Mouse (Mus musculus) gastrocnemius, postnatal 36 days (tissue): ENCODE data around the gene Lrrc55. TPM values are rescaled to one million over a fixed set of nuclear protein-coding genes. Genes with fewer than 3 reads are reported as not detected.
A peak's percentile ranks its signal among the peaks of the same experiment; 100 is the strongest.

ENCODE experiments used
- DNase-seq, 2 experiments: peaks; one replicate each; pipeline ENCODE4 v3.0.0; 2022
- intact Hi-C: fragments of 180-260 bp; cut with DNase I; formaldehyde crosslinking; loops from one replicate; pipeline ENCODE4 v1.15.1; 2025
- total RNA-seq, 2 experiments: library from RNA; stranded (reverse); gene quantifications; 2 replicates each; pipeline ENCODE4 v1.2.3; 2021

Lrrc55 gene
- total RNA-seq, 2 experiments from 2014 or later: 0.76 to 1.5 TPM

DNA sequence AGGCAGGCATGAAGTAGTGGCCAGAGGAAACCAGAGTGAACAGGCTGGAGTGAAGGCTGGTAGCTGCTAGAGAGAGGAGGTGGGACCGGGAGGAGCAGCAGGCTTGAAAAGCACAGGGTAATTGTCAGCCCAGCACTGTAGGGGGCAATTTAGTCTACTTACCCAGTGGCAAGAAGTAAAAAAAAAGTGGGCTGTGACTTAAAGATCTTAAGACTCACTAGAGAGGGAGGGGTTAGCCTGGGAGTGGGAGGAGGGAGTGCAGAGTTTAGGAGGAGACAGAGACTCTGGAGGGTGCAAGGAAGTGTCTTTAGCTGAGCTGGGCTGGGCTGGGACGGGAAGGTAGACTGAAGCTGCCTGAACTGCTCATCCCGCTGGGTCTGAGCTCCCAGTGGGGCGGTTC lies 60.9 kb downstream of the Lrrc55 start, which contains the start of gene Aplnr:
TSS of gene Aplnr (plus strand) at position 137 of the 400 bp plus-strand sequence.
- DNase-seq: no peak
- intact Hi-C loops: no loop called here

DNA sequence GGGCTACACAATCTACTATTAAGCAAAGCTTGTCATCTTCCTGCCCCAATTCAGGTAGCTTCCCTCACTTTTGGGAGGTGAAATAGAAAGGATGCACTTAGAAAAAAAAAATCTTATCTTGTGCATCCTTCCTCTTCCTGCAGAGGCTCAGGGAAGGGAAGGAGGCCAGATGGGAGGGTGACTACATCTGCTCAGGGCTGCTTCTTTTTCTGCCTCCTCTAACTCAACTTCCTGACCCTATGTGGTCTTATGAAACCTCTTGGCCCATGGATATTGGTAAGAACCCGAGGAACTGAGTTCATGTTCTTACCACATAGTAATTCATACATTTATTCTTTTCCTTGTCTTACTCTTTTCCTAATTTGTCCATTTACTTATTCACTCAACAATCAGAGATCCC lies 61.9 kb downstream of the Lrrc55 start:
- DNase-seq: no peak
- intact Hi-C loops: no loop called here

DNA sequence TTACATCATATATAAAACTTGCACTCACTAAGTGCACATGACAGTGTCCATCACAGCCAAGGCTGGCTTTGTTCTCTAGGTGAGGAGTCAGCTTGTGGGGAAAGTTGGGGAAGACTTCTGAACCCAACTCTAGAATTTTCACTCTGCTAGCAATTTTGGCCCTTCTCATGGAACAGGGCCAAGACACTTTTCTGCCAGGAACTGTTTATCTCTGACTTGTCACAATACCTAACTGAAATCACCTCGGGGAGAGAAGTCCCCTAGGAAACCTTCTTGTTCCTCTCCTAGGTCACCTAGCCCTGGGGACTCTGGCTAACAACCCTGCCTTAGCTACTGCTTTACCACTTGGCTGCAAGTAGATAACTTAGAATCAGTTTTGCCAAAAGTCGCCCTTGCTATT lies 64.8 kb downstream of the Lrrc55 start:
- no peak for DNase-seq
- intact Hi-C loops: no loop called here

DNA sequence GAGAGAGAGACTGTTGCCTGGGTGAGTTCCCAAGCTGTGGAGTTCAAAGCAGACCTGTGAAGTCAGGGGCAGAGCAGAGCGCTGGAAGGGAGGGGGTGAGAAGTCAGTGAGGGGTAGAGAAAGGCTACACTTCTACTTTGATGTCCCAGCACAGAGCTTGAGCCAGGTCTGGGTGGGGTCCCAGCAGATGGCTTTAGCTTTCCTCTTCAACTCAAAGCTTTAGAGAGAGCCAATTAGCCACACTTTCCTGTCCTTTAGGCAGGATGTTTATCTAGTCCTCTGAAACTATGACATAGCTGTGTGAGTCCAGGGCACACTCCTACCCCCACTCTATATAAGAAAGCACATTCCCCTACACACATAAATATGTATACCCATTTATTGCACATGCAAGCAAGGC lies 65.3 kb downstream of the Lrrc55 start:
- intact Hi-C loops: no loop called here
- DNase-seq: no peak

DNA sequence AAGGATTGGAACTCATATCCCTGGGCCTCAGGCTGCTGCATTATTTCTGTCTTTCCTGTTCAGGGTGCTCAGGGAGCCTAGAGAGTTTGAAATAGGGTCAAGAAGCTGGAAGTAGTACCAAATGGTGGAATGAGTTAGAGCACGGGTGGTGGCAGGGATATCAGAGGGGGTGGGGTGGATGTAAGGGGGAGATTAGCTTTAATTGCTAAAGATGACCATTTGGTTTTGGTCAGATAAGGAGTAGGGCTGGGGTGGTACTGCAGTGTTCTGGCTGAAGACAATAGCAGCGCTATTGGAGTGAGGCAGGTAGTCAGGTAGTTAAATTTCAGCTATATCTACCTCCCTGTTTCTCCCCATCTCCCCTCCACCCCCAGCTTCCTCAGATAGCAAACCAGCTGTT lies 65.8 kb downstream of the Lrrc55 start:
- DNase-seq: no peak
- intact Hi-C loops: no loop called here

DNA sequence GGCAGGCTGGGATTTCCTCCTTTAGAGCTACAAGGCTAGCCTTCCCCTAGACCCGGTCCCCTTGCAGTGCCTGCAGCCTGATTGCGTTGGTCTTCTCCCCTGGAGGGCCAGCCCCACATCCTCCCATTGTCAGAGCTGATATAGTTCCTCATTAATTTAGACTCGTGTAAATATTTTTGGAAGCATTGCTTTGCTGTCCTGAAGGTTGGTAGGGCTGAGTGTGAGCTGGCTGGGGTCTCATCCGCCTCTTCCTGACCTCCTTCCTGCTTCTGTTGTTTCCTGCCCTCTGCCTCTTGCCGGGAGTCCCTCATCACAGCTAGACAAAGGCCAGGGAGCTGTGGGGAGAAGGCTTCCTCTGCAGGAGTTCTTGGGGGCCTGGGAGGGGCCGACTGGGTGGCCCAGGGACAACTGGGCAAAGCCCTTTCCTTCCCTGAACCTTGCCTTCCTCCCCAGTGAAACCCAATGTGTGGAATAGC lies 67.5 kb downstream of the Lrrc55 start:
- DNase-seq: peak in 1 of 2 experiments; percentile 25
- intact Hi-C loops: no loop called here

DNA sequence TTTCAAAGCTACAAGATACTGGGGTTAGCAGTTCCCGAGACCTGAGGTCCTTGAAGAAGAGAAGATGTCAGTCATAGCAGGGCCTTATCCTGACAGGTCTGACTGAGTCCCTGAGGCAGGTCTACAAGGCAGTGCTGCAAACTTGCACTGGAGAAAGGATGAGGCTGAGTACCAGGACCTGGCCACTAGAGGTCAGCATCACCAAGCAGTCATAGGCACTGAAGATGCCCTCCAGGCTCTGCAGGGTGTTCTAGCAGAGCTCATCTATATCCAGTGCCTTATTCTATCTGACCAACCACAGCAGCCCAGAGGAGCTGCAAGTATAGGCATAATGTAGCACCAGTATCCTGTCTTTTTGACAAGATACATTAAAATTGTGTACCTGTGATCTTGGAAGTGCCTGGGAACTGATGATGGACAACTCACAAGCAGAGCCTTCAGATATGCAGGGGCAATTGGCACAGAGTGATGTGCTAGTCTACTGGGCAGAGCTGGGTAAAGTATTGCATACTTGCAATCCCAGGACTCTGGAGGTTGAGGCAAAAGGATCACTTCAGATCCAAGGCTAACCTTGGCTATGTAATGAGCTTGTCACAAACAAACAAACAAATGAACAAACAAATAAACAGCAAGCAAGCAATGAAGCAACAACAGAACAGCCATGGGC lies 73.0 kb downstream of the Lrrc55 start:
- intact Hi-C loops: loop anchor here (1.0 to 5.0 kb wide), 2 partner anchors 122 to 438 kb away; no protein-coding TSS in a partner anchor
- peak; percentile 53 to 59 for DNase-seq

DNA sequence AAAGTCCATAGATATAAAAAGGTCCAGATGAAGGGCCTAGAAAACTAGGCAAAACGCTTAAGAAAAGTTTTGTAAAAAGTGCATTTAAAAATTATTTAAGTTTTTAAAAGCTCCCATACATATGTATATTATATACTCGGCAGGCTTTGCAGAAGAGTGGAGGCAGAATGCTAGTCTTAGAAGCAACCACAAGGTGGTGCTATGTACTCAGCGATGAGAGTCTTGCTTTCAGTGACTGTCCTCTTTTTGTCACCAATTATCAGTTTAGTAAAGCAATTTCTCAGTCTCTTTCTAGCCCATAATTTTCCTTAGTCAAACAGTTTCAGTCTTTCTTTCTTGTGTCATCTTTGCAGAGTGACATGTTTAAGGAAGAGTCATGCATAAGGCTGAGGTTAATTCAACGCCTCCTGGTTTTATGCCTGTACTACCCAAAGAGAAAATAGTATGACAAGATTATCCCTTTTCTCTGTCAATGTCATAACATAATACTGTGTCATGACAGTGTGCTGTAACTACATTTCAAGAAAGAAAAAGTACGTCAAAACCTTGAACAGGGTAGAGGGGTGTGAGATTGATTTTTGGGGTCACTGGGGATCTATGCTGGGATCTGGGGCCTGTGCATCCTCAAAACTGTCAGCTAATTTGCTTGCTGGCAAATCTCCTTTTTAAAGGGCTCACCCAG lies 73.7 kb downstream of the Lrrc55 start:
- intact Hi-C loops: loop anchor here (1.0 to 5.0 kb wide), 2 partner anchors 123 to 439 kb away; no protein-coding TSS in a partner anchor
- no peak for DNase-seq

Other genes with a start within 250 kb of the Lrrc55 start
- not detected for gene Prg2, start 216.7 kb downstream of the Lrrc55 start, total RNA-seq
- gene Prg3, start 209.0 kb downstream of the Lrrc55 start, total RNA-seq: not detected
- gene Ssrp1, start 160.0 kb downstream of the Lrrc55 start, total RNA-seq: 10 to 100 TPM; 24.4 to 28.3 TPM
- under 1 TPM; 0.57 to 0.69 TPM for gene P2rx3, start 159.7 kb downstream of the Lrrc55 start, total RNA-seq
- 10 to 100 TPM; 27.2 to 29.6 TPM for gene Tnks1bp1, start 149.2 kb downstream of the Lrrc55 start, total RNA-seq
- 10 to 100 TPM in 1 of 2 experiments, 1 to 10 TPM in 1; 8.8 to 14.6 TPM for gene Aplnr, start 61.0 kb downstream of the Lrrc55 start, total RNA-seq
- not detected for gene Olfr987, start 142.1 kb upstream of the Lrrc55 start, total RNA-seq
- gene Olfr988, start 166.0 kb upstream of the Lrrc55 start, total RNA-seq: not detected
- not detected for gene Olfr992, start 212.3 kb upstream of the Lrrc55 start, total RNA-seq
- not detected for gene Olfr993, start 217.7 kb upstream of the Lrrc55 start, total RNA-seq
- gene Olfr994, start 239.3 kb upstream of the Lrrc55 start, total RNA-seq: not detected
- gene Olfr995, start 246.4 kb upstream of the Lrrc55 start, total RNA-seq: not detected